Mouse (Mus musculus): Measurements from ENCODE around the gene Ncor2. TPM values are rescaled to one million over a fixed set of nuclear protein-coding genes. Genes with fewer than 3 reads are reported as not detected.

Ncor2 gene
- total RNA-seq, 2 experiments from 2014 or later, result 177 to 208 TPM

DNA sequence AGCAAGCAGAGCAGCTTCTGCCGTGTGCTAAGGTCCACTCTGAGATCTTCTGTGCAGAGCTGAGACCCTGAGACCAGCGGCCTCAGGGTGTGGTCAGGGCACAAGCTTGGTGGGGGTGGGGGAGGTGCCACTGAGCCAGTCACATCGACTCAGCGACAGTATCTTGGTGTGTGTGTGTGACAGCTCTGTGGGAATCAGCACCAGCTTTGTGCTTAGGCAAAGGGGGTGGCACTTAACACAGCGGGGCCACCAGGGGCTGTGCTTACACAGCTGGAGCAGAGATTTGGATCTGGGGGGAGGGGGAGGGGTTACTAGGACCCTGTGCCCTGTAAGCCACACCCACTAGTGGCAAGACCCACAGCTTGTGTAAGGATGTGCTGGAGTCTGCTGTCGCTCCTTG lies 75.6 kb downstream of the Ncor2 start:
- no peak for DNase-seq (ENCODE audit: low spot score in 2 of 2)

DNA sequence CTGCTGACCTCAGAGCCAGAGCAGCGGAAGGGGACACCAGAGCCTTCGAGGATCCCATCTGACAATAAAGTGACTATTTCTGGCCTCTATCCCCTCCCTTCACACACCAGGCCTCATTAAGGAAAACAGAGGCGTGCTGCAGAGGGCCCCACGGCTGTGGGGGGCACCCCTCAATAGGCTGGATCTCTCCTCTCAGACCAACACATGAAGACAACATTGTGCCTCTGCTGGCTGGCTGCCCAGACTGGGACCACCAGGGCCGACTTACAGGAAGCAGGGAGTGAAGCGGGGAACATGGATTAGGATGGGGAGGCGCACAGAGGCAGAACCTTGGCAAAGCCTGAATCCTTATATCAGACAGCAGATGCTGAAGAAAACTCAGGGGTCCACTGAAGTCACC lies 76.1 kb downstream of the Ncor2 start:
- no peak for DNase-seq (ENCODE audit: low spot score in 2 of 2)

DNA sequence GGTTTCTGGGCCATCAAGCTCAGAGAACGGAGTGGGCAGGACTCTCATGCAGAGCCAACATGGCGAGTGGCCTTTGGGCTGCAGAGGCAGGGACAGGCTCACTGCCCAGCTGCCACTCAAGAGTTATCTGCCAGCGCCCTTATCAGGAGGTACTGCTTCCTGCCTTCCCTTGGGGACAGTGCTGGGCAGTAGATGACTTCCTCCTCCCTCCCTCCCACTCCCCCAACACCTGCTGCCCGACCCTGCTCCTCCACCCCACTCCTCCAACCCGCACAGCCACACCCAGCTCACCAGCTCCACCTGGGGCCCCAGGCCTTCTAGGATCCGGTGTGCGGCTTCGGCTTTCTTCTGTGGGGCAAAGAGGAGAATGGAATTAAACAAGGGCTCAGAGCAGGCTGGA lies 76.7 kb downstream of the Ncor2 start:
- DNase-seq (ENCODE audit: low spot score in 2 of 2), result no peak

DNA sequence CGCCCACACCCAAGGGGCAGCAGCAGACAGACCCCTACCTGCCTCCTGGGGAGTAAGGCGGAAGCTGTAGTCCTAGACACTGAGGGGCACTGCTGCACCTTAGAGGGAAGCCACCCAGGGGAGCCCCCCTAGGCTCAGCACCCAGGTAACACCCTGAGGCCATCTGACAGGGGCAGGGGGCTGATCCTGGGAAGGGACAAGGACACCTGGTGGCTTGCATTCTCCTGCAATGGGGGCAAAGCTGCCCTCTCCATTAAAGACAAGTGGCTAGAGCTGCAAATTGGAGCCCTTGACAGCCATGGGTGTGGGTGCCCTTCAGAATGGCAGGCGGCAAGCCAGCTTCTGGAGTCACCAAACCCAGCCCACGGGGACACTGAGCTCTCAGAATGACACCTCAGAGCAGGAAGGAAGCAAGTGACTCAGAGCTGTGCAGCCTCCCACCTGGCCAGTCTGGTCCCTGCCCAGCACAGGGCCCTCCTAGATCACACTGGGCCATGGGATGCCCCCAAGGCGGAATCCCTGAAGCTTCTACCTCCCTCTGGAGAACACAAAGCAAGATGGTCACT lies 79.2 kb downstream of the Ncor2 start:
- DNase-seq (ENCODE audit: low spot score in 2 of 2), result peak; percentile 48 to 62

DNA sequence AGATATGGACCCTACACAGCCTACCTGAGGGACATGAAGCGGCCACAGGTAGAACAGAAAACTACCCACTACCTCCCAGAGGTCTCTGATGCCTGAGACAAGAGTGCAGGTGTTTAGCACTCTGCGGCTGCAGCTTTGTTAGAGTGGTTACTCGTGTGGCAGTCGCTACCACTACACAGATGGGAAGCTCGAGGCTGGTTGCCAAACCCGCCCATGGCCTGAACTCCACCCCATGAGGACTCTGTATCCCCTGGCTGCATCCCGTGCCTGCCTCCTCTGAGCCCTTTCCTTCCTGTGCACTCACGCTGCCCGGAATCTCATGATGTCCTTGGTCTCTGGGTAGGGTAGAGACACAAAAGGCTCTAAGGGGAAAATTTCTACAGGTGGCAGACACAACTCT lies 80.3 kb downstream of the Ncor2 start:
- DNase-seq (ENCODE audit: low spot score in 2 of 2), result no peak

DNA sequence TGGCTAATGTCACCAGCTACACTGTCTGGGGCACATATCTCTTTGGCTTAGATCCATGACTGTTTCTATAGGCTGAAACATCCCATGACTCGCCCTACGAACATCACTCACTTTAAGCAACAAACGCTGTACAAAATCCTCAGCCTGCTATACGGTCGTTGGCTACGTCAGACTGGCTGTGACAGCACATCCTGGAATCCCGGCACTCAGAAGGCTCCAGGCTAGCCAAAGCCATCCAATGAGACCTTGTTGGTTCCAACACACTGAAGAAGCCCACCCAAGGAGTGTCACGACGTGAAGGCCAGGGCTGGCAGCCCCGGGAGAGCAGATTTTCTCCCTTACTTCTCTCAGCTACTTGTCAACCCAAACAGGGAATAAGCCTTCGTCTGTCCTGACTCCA lies 82.7 kb downstream of the Ncor2 start:
- DNase-seq (ENCODE audit: low spot score in 2 of 2), result no peak

DNA sequence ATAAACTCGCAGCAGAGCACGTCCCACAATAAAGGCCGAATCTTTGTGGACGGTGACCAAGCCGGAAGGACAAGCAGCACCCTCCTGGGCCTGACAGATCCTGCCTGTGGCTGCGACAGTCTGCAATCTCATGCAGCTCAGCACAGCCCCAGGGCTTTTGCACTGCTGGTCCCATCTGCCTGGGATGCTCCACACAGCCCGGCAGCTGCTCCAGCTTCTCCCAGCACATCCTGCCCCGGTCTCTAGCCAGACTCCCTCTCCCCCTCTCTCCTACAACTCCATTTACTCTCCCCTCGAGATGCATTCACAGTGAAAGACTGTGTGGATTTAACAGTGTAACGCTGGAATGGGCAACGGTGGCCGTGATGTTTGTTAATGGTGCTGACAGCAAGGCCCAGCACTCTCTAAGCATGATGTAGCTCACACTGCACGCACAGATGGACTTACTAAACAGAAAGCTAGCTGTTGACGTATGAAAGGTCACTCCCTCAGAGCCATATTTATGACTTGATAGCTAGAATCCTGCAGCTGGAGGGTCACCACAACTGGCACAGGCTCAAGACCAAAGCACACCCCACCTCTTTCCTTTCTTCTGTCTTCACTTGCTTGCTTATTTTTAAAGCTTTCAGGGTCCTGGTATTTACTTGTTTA lies 83.4 kb downstream of the Ncor2 start:
- DNase-seq (ENCODE audit: low spot score in 2 of 2), result no peak

DNA sequence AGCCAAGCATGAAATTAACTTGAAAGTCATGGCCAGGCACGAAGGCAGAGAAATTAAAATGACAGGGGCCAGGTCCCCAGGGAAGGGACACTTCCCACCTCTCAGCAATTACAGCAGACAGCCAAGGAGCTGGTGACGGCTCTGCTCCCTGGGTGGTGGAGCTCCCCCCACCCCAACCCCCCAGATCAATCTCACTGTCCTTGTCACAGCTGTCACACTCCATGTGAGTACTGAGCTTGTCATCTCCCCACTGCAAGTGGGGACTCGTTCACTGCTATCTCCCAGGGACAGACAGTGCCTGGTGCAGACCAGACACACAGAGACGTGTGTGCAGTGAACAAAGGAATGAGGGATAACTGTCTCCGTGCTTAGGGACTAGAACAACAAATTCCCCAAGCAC lies 85.2 kb downstream of the Ncor2 start:
- DNase-seq (ENCODE audit: low spot score in 2 of 2), result no peak

DNA sequence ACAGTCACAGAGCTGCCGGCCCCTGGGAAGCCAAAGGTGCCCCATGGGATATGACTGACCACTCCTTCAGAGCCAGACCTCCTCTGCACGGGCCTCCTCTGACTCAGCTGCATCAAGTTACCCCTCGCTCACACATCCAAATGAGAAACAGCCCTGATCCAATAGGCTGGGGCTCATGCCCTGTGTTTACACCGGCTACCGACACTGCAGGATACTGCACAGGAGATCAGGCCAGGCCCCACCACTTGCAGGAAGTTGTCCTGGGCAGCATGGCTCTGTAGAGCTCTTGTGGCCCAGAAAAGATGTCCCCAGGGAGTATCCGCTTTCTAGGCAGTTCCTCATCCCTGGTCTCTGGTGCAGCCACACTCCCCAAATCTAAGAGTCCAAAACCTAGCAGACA lies 90.9 kb downstream of the Ncor2 start:
- no peak for DNase-seq (ENCODE audit: low spot score in 2 of 2)

DNA sequence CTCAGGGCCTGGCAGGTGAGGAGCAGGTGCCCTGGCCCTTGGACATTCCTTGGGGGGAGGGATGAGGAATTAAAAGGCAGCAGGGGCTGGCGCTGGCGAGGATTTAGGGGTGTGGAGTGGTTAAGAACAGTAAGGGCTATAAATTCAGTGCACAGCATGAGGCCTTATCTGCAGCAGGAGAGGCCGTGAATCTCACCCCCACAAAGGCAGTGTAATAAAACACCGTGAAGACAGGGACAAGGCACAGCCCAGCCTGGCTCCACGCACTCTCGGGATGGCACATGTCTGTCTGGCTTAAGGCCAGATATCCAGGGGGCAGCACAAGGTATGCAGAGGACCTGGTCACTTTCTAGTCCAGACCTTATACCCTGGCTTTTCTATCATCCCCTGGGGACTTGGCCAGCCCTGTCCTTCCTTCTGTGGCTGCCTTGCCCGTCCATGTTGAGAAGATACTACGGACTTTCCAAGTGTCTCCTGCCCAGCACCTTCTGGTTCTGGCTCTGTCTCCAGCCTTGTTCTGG lies 93.9 kb downstream of the Ncor2 start:
- DNase-seq (ENCODE audit: low spot score in 2 of 2), result no peak

DNA sequence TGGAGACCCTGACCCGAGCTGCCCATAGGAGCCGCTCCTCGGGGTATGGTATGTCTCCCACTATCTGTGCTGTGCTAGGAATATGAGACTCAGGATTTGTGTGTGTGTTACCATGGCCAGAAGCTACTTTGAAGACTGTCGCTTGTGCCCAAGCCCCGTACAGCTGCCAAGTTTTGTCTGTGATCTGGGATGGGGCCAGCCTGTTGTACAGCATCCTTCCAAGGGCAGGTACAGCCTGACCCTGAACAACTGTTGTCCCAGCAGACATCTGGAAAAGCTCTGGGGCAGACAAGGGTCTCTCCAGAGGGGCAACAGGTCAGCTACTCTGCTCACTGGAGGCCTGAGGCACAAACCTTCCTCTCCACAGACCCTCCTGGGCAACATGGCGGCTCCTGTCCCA lies 95.3 kb downstream of the Ncor2 start:
- DNase-seq (ENCODE audit: low spot score in 2 of 2), result no peak

DNA sequence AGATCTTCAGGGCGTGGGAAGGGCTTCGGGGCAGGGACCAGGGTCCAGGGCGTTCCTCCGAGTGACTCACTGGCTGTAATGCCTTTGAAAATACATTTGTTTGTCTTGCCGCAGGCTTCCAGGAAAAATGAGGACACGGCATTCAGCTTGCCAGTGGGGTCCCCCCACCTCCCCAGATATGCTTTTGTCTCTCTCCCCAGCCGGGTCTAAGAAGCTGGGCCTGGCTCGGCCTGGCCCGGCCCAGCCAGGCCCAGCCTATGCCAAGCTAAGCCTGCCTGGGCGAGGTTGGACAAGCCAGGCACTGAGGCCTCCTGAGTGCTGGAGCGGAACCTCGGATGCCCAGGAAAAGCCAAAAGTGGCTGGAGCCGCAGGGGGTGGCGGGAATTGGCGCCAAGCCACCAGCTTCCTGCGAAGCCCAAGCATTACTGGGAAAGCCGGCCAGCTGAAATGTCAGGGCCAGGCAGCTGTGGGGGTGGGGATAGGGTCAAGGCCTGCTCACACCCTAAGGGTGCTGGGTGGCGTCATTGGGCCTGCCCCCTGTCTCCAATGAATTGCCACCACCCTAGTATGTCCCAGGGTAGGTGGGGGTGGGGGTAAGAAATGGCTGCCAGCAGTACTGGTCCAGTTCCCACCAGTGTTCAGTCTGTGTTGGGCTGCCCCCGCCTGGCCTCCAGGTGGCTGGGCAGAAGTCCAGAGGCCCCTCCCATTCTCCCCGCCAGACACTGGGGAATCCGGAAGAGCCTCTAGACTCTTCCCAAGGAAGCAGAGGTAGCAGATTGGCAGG lies 97.5 kb downstream of the Ncor2 start:
- peak; percentile 41 to 44 for DNase-seq (ENCODE audit: low spot score in 2 of 2)

DNA sequence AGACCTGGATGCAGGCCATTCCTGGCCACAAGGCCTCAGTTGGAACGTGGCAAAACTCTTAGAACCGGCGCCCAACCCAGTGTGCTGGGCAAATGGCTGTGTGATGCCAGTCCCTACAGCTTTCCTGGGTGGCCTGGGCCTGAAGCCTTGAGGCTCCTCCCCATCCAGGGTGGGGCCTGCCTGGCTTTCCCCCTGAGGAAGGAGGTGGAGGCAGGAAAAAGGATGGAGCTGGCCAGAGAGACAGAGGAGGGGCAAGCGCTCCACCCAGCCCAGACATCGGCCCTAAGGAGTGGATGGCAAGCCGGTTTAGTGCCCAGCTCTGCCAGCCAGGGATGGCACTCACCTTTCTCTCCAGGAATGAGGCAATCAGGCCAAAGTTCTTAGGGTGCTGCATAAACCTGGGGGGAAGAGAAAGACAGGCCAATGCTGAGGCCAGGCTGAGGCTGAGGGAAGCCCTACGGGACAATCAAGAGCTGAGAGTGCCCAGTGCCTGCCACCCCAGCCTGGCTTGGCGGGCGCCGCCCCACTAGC lies 98.2 kb downstream of the Ncor2 start:
- no peak for DNase-seq (ENCODE audit: low spot score in 2 of 2)

DNA sequence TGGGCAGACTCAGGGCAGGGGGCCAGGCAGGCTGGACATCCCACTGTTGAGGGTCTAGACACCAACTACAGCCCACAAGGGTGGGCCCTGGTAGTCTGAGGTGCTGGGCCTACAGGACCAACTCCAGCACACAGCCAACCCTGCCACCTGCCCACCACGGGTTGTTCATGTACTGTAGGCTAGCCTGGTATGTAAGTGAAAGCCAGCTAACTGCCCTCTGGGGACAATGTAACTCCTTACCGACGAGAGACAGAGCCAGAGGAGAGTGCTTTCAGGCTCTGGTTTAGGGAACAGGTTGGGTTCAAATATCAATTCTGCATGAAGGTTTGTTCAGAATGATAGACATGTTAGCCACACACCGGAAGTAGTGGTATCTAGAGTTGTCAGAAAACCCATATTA lies 98.7 kb downstream of the Ncor2 start:
- DNase-seq (ENCODE audit: low spot score in 2 of 2), result no peak

DNA sequence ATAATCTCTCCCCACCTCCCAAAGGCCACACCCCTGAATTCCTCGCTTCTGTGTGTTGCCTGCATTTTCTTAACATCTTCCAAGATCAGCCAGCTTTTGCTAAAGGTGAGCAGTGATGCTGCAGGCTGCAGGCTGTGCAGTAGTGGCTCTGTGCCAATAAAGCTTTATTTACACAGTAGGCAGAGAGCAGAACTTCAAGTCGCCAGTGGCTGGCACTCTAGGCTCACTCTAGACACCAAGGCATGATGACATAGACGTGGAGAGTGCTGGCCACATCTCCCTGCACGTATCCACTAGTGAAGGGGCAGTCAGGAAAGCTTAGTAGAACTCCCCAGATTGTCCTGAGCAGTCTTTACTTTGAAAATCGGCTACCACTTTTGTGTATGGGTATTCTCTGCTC lies 100.8 kb downstream of the Ncor2 start:
- no peak for DNase-seq (ENCODE audit: low spot score in 2 of 2)

DNA sequence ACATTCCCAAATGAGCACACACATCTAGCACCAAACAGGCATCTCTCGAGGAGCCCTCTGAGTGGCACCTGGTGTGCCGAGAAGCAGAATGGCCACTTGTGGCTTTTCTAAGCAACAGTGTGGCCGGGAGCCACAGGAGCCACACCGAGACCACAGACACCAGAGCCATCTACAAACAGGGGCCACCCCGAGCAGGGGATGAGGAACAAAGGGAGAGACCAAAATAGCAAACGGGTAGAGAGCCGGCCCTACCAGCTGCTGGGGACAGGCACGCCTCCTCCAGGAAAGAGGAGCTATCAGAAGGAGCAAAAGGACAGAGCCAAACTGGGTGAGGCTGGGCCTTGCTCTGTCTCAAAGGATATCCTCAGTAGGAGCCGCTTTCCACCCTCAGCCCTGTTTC lies 102.8 kb downstream of the Ncor2 start:
- no peak for DNase-seq (ENCODE audit: low spot score in 2 of 2)

DNA sequence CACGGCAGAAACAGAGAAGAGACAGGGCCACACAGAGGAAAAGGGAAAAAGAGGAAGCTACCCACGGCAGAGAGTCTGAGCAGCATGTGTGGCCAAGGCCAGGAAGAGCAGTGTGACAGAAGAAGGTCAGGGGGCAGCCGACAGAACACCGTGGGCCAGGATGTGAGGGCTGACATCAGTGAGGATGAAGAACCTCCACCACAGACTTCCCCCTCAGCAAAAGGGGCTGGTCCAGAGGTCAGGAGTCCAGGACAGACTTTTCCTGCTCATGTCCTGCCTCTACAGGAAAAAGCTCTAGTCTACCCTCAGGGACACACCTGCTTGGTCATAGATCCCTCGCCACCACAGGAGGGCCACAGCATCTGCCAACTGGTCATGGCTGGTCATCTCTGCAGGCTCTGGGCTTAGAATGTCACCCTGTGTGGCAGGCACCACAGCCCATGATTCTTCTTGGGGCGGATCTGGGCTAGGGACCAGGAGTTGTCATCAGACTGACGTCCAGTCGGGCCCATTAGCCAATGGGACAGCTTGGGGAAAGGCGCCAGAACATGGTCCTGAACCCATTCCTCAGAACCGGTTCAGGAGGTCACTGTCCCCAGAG lies 104.3 kb downstream of the Ncor2 start:
- DNase-seq (ENCODE audit: low spot score in 2 of 2), result no peak

DNA sequence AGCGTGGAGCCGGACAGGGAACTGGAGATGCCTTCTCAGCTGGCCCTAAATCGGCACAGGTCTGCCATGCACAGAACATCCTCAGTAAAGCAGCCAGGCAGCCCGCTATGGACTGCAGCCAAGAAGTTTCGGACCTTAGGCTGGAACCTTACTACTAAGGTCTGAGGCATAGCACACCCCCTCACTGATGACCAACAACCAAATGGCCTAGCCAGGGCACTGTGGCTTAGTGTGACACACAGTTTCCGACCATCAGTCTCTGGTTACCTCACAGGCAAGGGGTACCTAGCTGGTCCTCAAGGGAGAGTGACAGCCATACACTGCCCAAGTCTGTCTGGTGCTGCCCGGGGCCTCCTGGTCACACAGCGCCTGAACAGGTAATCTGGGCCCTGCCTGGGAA lies 105.1 kb downstream of the Ncor2 start:
- no peak for DNase-seq (ENCODE audit: low spot score in 2 of 2)

DNA sequence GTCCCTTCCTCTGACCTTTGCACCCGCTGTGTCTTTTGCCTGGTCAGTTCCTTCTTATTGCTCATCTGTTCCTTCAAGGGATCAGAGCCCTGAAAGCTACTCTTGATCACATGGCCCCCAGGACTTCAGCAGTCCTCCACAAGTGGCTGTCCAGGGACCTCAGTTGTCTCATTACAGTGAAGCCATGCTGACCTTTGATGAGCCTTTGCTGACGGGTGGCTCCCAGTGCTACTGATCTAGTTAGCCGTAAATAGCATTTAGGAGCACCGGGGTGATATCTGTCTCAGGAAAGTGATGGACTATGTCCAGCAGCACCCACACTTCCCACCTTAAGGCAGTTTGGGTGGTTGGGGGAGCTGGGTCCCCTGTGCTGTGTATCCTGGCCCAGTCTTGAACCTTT lies 105.7 kb downstream of the Ncor2 start:
- DNase-seq (ENCODE audit: low spot score in 2 of 2), result no peak

DNA sequence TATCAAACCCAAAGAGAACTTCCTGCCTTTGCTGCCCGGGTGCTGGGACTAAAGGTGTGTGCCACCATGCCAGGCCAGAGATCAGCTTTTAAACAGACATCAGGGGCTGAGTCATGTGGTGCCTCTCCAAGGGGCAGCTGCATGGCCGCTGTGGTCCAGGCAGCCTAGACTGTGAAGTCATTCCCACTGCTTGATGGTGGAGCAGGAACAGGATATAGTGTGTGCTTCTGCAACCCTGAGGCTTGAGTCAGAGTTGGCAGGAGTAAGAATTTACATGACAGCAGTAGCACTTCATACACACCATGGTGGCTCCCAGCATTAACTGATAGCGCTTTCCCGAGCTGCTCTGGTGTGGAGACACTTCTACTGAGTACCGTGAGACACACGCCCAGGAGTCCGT lies 106.6 kb downstream of the Ncor2 start:
- DNase-seq (ENCODE audit: low spot score in 2 of 2), result no peak

DNA sequence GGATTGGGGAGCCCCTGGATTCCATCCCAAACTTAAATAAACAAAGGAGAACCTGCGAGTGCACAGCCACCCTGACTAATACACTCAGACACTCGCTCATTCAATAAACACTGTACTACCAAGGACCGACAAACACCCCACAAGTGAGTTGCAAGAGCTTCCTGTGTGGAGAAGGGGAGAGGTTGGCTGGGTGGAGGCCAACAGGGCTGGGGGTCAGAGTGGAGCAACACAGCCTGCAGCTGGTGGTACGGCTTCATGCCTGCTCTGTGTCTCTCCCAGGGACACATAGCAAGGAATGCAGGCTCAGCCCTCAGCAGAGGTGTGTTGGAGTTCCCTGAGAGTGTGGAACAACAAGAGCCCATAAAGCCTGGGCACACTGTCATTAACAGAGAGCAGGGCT lies 107.1 kb downstream of the Ncor2 start:
- no peak for DNase-seq (ENCODE audit: low spot score in 2 of 2)

DNA sequence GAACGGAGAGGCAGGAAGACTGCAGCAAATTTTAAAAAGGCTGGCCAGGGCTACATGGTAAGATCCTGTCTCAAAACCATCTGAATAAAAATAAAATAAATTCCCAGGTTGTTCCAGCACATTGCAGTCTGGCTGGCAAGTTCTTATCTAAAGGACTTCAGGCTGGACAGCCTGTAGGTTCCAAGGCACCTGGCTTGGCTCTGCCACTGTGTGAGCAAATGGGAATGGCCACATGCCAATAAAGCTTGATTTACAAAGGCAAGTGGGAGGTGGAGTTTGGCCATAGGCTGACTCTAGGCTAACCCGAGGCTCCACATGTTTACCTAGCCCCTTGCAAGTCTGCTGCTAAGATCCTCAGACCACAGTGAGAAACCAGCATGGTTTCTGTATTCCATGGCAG lies 108.6 kb downstream of the Ncor2 start:
- no peak for DNase-seq (ENCODE audit: low spot score in 2 of 2)

Data from left cerebral cortex, adult 18-20 months (tissue).